Mouse (Mus musculus): ENCODE measurements at regions not wholly inside any gene's neighbourhood (a gene's known extent, or its start where the extent isn't known, plus 50 kb on each side); places are given as distances from the start of the nearest gene placed in this dataset.

DNA sequence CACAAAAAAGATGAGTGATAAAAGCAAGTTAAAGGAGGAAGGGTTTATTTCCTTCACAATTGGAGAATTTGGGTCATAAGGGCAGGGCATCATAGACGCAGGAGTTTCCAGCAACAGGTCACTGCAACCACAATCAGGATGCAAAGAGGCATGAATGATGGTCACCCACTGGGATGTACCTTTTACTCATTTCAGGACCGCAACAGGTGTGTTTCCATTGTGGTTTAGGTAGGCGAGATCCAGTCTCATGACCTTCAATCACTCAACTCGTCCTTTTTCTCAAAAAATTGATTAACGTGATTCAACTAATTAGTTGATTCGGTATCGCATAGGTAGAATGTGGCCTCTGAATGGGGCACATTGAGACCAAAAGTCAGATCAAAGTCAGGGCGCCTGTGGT is 50.4 kb upstream of the Acsl1 start:
- TF ChIP-seq CTCF (IDR thresholded peaks at IDR 0.05; ENCODE audit: low read depth) = no peak
- no peaks in the 10 kb centered on the region for H3K36me3 ChIP-seq (ENCODE audit: insufficient read depth, low read length)
- 92% methylated on average over 8 of the region's 8 CpGs for WGBS
- no peak for ATAC-seq (replicated peaks; ENCODE audit: low FRiP score, low read depth)
- H3K4me1 ChIP-seq (replicated peaks; ENCODE audit: insufficient read depth, low read length) = no peaks in the 10 kb centered on the region
- H3K4me3 ChIP-seq (replicated peaks; ENCODE audit: low read depth, low read length) = no peak overlapping the region
- no peak overlapping the region for H3K9ac ChIP-seq (ENCODE audit: low read depth, low read length)
- H3K4me2 ChIP-seq (ENCODE audit: low read length) = no peak overlapping the region
- H3K27me3 ChIP-seq (ENCODE audit: insufficient read depth, low read length) = no peaks in the 10 kb centered on the region
- H3K27ac ChIP-seq = no peak overlapping the region
- DNase-seq (ENCODE audit: low spot score) = no peak
- H3K9me3 ChIP-seq (replicated peaks; ENCODE audit: low read length) = no peaks in the 10 kb centered on the region
